Mouse (Mus musculus) limb, embryonic 14.5 days (tissue): Measurements from ENCODE around the gene Card9. TPM values are rescaled to one million over a fixed set of nuclear protein-coding genes. Genes with fewer than 3 reads are reported as not detected.

Experiments
- ATAC-seq: fragments of 200-750 bp; cut with Nextera tagmentation; 2 replicates; pipeline ENCODE4 v1.8.0; 2017; ENCODE audit warnings: low read depth, moderate number of reproducible peaks, moderate TSS enrichment; ENCODE audit not compliant: low FRiP score
- DNase-seq: peaks from one replicate; pipeline ENCODE4 v3.0.0-alpha.2; 2015; ENCODE audit warnings: low spot score
- H3K27ac ChIP-seq: fragments of 300-500 bp; sonication (generic); replicated peaks from 2 replicates; pipeline ENCODE4 v1.5.1; 2014; ENCODE audit warnings: low read depth, mild to moderate bottlenecking, low read length, moderate library complexity, mixed read lengths
- H3K27me3 ChIP-seq: fragments of 300-500 bp; sonication (generic); 2 replicates; pipeline ENCODE4 v1.6.1; 2014; ENCODE audit warnings: low read length, mixed read lengths; ENCODE audit not compliant: control insufficient read depth, insufficient read depth
- H3K36me3 ChIP-seq: fragments of 300-500 bp; sonication (generic); 2 replicates; pipeline ENCODE4 v1.6.1; 2014; ENCODE audit warnings: mild to moderate bottlenecking, low read length, moderate library complexity, mixed read lengths; ENCODE audit not compliant: control insufficient read depth, insufficient read depth
- H3K4me1 ChIP-seq: fragments of 300-500 bp; sonication (generic); 2 replicates; pipeline ENCODE4 v1.6.1; 2014; ENCODE audit warnings: antibody characterized with exemption, low read length, mixed read lengths; ENCODE audit not compliant: control insufficient read depth, insufficient read depth
- H3K4me2 ChIP-seq: fragments of 300-500 bp; sonication (generic); replicated peaks from 2 replicates; pipeline ENCODE4 v1.6.1; 2014; ENCODE audit warnings: low read depth, mild to moderate bottlenecking, low read length, moderate library complexity; ENCODE audit not compliant: severe bottlenecking
- H3K4me3 ChIP-seq: fragments of 300-500 bp; sonication (generic); replicated peaks from 2 replicates; pipeline ENCODE4 v1.5.1; 2014; ENCODE audit warnings: low read length
- H3K9ac ChIP-seq: fragments of 300-500 bp; sonication (generic); 2 replicates; pipeline ENCODE4 v1.6.1; 2014; ENCODE audit warnings: mild to moderate bottlenecking, low read depth, low read length, moderate library complexity; ENCODE audit not compliant: severe bottlenecking
- H3K9me3 ChIP-seq: fragments of 300-500 bp; sonication (generic); 2 replicates; pipeline ENCODE4 v1.6.1; 2016; ENCODE audit warnings: low read length; ENCODE audit not compliant: control insufficient read depth
- POLR2A ChIP-seq: fragments of 200-500 bp; IDR thresholded peaks from 2 replicates; pipeline ENCODE4 v1.8.0; 2012; ENCODE audit warnings: inconsistent platforms, mild to moderate bottlenecking, moderate library complexity, borderline replicate concordance; ENCODE audit not compliant: insufficient read depth, insufficient read length; ENCODE audit errors: extremely low read depth
- WGBS: fragments of 180-500 bp; shearing (Covaris S2); extraction: QIAGEN DNeasy Blood & Tissue Kit; methylation state at CpG from one replicate; pipeline ENCODE4 v1.1.7; 2014; 5-methylcytosine and 5-hydroxymethylcytosine counted together
- polyA plus RNA-seq, 2 experiments: library from polyadenylated mRNA; depleted of rRNA in 1 of 2; stranded (reverse) in 1 of 2; unstranded in 1 of 2; fragments of >200 nt; fragmentation: Nextera tagmentation in 1 of 2; extraction: Ambion mirVana in 1 of 2; gene quantifications; 2 replicates each; pipeline versions ENCODE4 v1.2.1 to v1.2.3; 2012 to 2014

Card9 gene
- polyA plus RNA-seq, 2 experiments: 1.2 to 4.1 TPM

GRCm38 (mm10) chr2:26380131-26380771 is 19.5 kb upstream of the Card9 start, which contains the start of gene Snapc4:
TSS of gene Snapc4 (minus strand) at chr2:26380653.
- H3K36me3 ChIP-seq: peaks cover 63% of the 10 kb centered on the region
- 0 out of 2 replicates have a peak, but pooled peaks have one; percentile 45 for TF ChIP-seq POLR2A
- ATAC-seq (peak; percentile 95), DNase-seq (peak; percentile 89)
- H3K27me3 ChIP-seq: no peaks in the 10 kb centered on the region
- H3K27ac ChIP-seq: no peak within 1 kb of the TSS
- WGBS: under 1% methylated on average over 31 of the region's 38 CpGs
- peaks cover 6% of the 10 kb centered on the region; the same call in 1 of the 2 replicates for H3K4me1 ChIP-seq
- H3K4me2 ChIP-seq: peak within 1 kb of the TSS; percentile 83
- peak within 1 kb of the TSS; percentile 75 for H3K4me3 ChIP-seq
- no peaks in the 10 kb centered on the region for H3K9me3 ChIP-seq
- peak within 1 kb of the TSS; percentile 72 for H3K9ac ChIP-seq

- no peak overlapping the region for H3K27ac ChIP-seq
- no peak overlapping the region for H3K4me2 ChIP-seq
- H3K9me3 ChIP-seq: no peaks in the 10 kb centered on the region
- 92% methylated on average over 8 of the region's 8 CpGs for WGBS
- no peak for TF ChIP-seq POLR2A
- H3K4me3 ChIP-seq: no peak overlapping the region
- no peaks in the 10 kb centered on the region for H3K4me1 ChIP-seq
- no peaks in the 10 kb centered on the region for H3K27me3 ChIP-seq
- peaks cover 99% of the 10 kb centered on the region for H3K36me3 ChIP-seq
- no peak for ATAC-seq
- no peak for DNase-seq
- H3K9ac ChIP-seq: no peak overlapping the region
These were observed 11.7 kb upstream of the Card9 start for GRCm38 (mm10) chr2:26372396-26372795.

- Histone ChIP-seq H3K9ac (no peak overlapping the region), H3K27ac (no peak overlapping the region), H3K4me1 (no peaks in the 10 kb centered on the region), H3K4me3 (no peak overlapping the region), H3K27me3 (no peaks in the 10 kb centered on the region), H3K9me3 (no peaks in the 10 kb centered on the region), H3K36me3 (peaks cover 98% of the 10 kb centered on the region), H3K4me2 (no peak overlapping the region)
- 95% methylated on average over 1 of the region's 1 CpGs for WGBS
- TF ChIP-seq POLR2A: no peak
- no peak for ATAC-seq
- DNase-seq: no peak
These were observed 7.9 kb upstream of the Card9 start for GRCm38 (mm10) chr2:26368572-26368971.

- H3K9ac ChIP-seq: no peak overlapping the region
- ATAC-seq (no peak), DNase-seq (no peak)
- no peaks in the 10 kb centered on the region for H3K27me3 ChIP-seq
- TF ChIP-seq POLR2A: no peak
- H3K4me2 ChIP-seq: no peak overlapping the region
- peaks cover 98% of the 10 kb centered on the region for H3K36me3 ChIP-seq
- H3K27ac ChIP-seq: no peak overlapping the region
- H3K4me1 ChIP-seq: no peaks in the 10 kb centered on the region
- WGBS: 91% methylated on average over 6 of the region's 6 CpGs
- no peaks in the 10 kb centered on the region for H3K9me3 ChIP-seq
- no peak overlapping the region for H3K4me3 ChIP-seq
These were observed 7.2 kb upstream of the Card9 start for GRCm38 (mm10) chr2:26367911-26368310.

GRCm38 (mm10) chr2:26364738-26365465 is 4.2 kb upstream of the Card9 start:
- DNase-seq: peak; percentile 18
- 72% methylated on average over 10 of the region's 10 CpGs for WGBS
- Histone ChIP-seq H3K27ac (0 out of 2 replicates have a peak overlapping the region, but pooled peaks have one; percentile 8), H3K36me3 (peaks cover 75% of the 10 kb centered on the region), H3K4me1 (no peaks in the 10 kb centered on the region), H3K9ac (0 out of 2 replicates have a peak overlapping the region, but pooled peaks have one; percentile 2), H3K27me3 (no peaks in the 10 kb centered on the region), H3K4me3 (no peak overlapping the region), H3K4me2 (no peak overlapping the region), H3K9me3 (no peaks in the 10 kb centered on the region)
- ATAC-seq: no peak
- no peak for TF ChIP-seq POLR2A
